Mouse (Mus musculus) lung, postnatal 0 days (tissue): ENCODE measurements at regions not wholly inside any gene's neighbourhood (a gene's known extent, or its start where the extent isn't known, plus 50 kb on each side); places are given as distances from the start of the nearest gene placed in this dataset.

Experiments
- ATAC-seq: fragments of 200-750 bp; cut with Nextera tagmentation; 2 replicates; pipeline ENCODE4 v1.8.0; 2017; ENCODE audit warnings: moderate library complexity
- DNase-seq: peaks from one replicate; pipeline ENCODE4 v3.0.0-alpha.2; 2016; ENCODE audit warnings: low spot score
- H3K27ac ChIP-seq: fragments of 300-500 bp; sonication (generic); 2 replicates; pipeline ENCODE4 v1.5.1; 2014; ENCODE audit warnings: antibody characterized with exemption, mild to moderate bottlenecking, low read length, mixed read lengths
- H3K27me3 ChIP-seq: fragments of 300-500 bp; sonication (generic); replicated peaks from 2 replicates; pipeline ENCODE4 v1.6.1; 2014; ENCODE audit warnings: low read length, mixed read lengths; ENCODE audit not compliant: insufficient read depth
- H3K36me3 ChIP-seq: fragments of 300-500 bp; sonication (generic); 2 replicates; pipeline ENCODE4 v1.6.1; 2014; ENCODE audit warnings: low read length, mixed read lengths; ENCODE audit not compliant: insufficient read depth
- H3K4me1 ChIP-seq: fragments of 300-500 bp; sonication (generic); 2 replicates; pipeline ENCODE4 v1.6.1; 2014; ENCODE audit warnings: antibody characterized with exemption, low read depth, low read length, mixed read lengths; ENCODE audit not compliant: insufficient read depth
- H3K4me2 ChIP-seq: fragments of 300-500 bp; sonication (generic); replicated peaks from 2 replicates; pipeline ENCODE4 v1.6.1; 2014; ENCODE audit warnings: low read depth, mild to moderate bottlenecking, low read length, moderate library complexity, mixed read lengths
- H3K4me3 ChIP-seq: fragments of 300-500 bp; sonication (generic); 2 replicates; pipeline ENCODE4 v1.5.1; 2014; ENCODE audit warnings: low read depth, low read length
- H3K9ac ChIP-seq: fragments of 300-500 bp; sonication (generic); replicated peaks from 2 replicates; pipeline ENCODE4 v1.6.1; 2014; ENCODE audit warnings: low read depth, mild to moderate bottlenecking
- H3K9me3 ChIP-seq: fragments of 300-500 bp; sonication (generic); 2 replicates; pipeline ENCODE4 v1.6.1; 2016; ENCODE audit warnings: low read length, mixed read lengths
- CTCF ChIP-seq: IDR thresholded peaks from 2 replicates; pipeline ENCODE4 v1.5.1; 2016; ENCODE audit warnings: antibody characterized with exemption, mild to moderate bottlenecking
- EP300 ChIP-seq: IDR thresholded peaks from 2 replicates; pipeline ENCODE4 v1.6.1; 2016; ENCODE audit warnings: antibody characterized with exemption, mild to moderate bottlenecking, control low read depth
- WGBS: fragments of 180-500 bp; shearing (Covaris S2); extraction: QIAGEN DNeasy Blood & Tissue Kit; methylation state at CpG from one replicate; pipeline ENCODE4 v1.1.7; 2014; 5-methylcytosine and 5-hydroxymethylcytosine counted together

DNA sequence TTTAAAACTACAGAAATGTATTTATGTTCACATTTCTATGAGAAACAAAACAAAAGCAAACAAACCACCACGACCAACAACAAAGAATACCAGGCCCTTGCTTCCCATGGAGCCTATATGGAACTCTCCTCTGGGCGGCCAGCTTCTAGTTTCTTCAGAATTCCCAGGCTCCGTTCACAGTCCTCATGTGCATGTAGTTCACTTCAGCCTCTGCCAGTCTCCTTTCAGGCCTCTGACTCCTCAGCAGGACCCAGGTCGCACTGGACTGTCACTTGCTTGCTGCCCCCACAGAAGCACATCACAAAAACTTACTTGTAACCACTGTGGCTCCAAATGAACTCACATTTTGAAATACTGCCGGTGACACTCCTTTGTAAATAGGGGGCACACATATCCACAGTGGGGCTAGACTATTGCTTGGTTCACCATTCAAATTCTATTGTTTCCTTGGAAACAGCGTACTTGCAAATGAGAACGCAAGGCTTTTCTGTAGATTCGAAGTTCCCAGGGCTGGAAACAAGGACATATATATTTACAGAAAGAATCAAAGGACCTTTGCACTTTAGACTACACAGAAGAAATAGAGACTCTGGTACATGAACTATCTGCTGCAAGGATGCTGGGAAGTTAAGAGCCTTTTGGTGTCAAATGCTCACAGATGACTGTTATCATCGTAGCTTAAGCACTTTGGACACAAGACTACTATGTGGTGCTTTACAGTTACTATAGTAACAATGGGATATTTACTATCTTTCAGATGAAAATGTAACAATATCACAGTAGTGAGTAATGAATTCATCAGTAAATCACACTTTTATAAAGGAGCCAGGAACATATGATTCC lies 186.4 kb upstream of the Emcn start:
- H3K9ac ChIP-seq = no peak overlapping the region
- no peak overlapping the region for H3K4me2 ChIP-seq
- H3K27me3 ChIP-seq = no peaks in the 10 kb centered on the region
- ATAC-seq (no peak), DNase-seq (no peak)
- H3K9me3 ChIP-seq = no peaks in the 10 kb centered on the region
- H3K27ac ChIP-seq = no peak overlapping the region
- no peaks in the 10 kb centered on the region for H3K36me3 ChIP-seq
- H3K4me3 ChIP-seq = no peak overlapping the region
- no peak for TF ChIP-seq EP300
- no peak for TF ChIP-seq CTCF
- H3K4me1 ChIP-seq = no peaks in the 10 kb centered on the region
- 75% methylated on average over 9 of the region's 9 CpGs for WGBS

DNA sequence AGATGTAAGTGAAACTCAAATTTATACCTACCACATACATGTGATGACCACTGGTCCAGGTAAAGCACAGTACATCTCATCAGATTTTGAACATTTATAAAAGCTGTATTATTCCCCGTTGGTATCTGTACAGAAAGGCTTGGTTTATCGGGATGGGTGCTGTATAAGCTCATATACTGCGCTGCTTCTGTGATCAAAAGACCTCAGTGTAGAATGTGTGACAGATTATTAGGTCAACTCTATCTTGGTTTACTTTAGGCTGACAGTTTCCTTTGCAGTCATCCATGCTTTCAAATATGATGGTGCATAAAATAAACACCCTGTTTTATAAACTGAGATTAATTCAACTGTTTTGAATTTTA lies 185.8 kb upstream of the Emcn start:
- Histone ChIP-seq H3K9me3 (no peaks in the 10 kb centered on the region), H3K27me3 (no peaks in the 10 kb centered on the region), H3K4me1 (no peaks in the 10 kb centered on the region), H3K9ac (no peak overlapping the region), H3K27ac (no peak overlapping the region), H3K36me3 (no peaks in the 10 kb centered on the region), H3K4me3 (no peak overlapping the region), H3K4me2 (no peak overlapping the region)
- no peak for ATAC-seq
- 50% methylated on average over 3 of the region's 3 CpGs for WGBS
- no peak for DNase-seq
- TF ChIP-seq CTCF (no peak), EP300 (no peak)

DNA sequence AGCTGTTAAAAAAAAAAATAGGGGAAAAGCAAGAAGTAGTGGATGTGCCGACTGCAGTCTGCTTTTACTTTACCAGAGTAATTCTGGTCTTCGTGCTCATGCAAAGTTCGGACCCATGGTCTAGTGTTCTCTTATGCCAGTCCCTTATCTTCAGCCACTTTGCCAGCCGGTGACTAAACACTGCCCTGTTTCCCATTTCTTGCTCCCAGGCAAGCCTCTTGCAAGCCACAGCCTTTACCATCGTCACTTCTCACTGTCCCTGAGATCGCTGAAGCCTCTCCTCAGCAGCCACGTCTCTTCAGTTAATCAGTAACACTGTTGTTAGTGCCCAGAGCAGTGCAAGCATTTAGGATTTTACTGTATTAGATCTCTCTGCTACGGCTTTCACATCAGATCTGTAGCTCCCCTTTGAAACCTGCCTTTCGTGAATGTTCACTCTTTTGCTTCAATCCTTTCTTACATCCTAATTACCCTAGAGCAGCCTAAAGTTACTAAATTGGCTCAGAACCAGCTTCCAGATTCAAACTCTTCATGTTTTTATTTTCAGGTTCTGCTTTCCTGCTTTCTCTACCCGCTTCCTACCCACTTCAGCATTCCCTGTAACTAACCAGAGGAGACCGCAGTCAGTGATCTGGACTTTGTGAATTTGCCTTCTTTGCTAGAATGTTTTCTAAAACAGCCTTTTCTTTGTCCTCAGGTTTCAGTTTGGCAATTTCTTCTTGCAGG lies 184.5 kb upstream of the Emcn start:
- WGBS = 50% methylated on average over 11 of the region's 11 CpGs
- DNase-seq (no peak), ATAC-seq (no peak)
- Histone ChIP-seq H3K4me3 (no peak overlapping the region), H3K4me2 (no peak overlapping the region), H3K4me1 (no peaks in the 10 kb centered on the region), H3K36me3 (no peaks in the 10 kb centered on the region), H3K27me3 (no peaks in the 10 kb centered on the region), H3K9ac (no peak overlapping the region), H3K9me3 (no peaks in the 10 kb centered on the region), H3K27ac (no peak overlapping the region)
- TF ChIP-seq CTCF (no peak), EP300 (no peak)

DNA sequence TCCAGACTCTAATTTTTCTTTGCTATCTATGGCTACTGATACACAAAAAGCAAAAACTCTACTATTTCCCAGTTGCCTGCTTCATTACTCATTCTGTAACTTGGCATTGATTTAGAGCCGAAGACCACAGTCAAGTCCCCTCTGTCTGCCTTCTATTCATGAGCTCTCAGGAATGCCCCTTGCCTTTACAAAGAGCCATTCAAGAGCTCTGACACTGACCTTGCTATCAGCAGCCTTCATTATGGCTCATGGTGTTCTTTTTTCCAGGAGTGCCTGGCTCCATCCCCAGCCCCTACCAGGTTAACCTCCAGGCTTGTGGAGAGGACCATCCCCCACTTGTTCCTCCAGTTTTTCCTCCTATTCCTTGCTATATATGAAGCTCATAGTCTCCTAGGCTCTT lies 151.8 kb upstream of the Emcn start:
- Histone ChIP-seq H3K4me3 (no peak overlapping the region), H3K9me3 (no peaks in the 10 kb centered on the region), H3K27me3 (no peaks in the 10 kb centered on the region), H3K4me2 (no peak overlapping the region), H3K36me3 (no peaks in the 10 kb centered on the region), H3K4me1 (no peaks in the 10 kb centered on the region), H3K9ac (no peak overlapping the region), H3K27ac (no peak overlapping the region)
- WGBS = 77% methylated on average over 1 of the region's 1 CpGs
- TF ChIP-seq EP300 (no peak), CTCF (no peak)
- DNase-seq (no peak), ATAC-seq (no peak)

- TF ChIP-seq CTCF (no peak), EP300 (no peak)
- no peaks in the 10 kb centered on the region for H3K27me3 ChIP-seq
- H3K36me3 ChIP-seq = no peaks in the 10 kb centered on the region
- no peaks in the 10 kb centered on the region for H3K4me1 ChIP-seq
- no peak overlapping the region for H3K27ac ChIP-seq
- no peak overlapping the region for H3K4me3 ChIP-seq
- no peak overlapping the region for H3K4me2 ChIP-seq
- ATAC-seq (no peak), DNase-seq (no peak)
- WGBS = 59% methylated on average over 5 of the region's 5 CpGs
- no peaks in the 10 kb centered on the region for H3K9me3 ChIP-seq
- H3K9ac ChIP-seq = no peak overlapping the region
These were observed 150.4 kb upstream of the Emcn start for GRCm38 (mm10) chr3:137190489-137190888.

- Histone ChIP-seq H3K27ac (no peak overlapping the region), H3K27me3 (no peaks in the 10 kb centered on the region), H3K4me3 (no peak overlapping the region), H3K4me1 (no peaks in the 10 kb centered on the region), H3K9ac (no peak overlapping the region), H3K9me3 (no peaks in the 10 kb centered on the region), H3K36me3 (no peaks in the 10 kb centered on the region), H3K4me2 (no peak overlapping the region)
- no peak for TF ChIP-seq CTCF
- TF ChIP-seq EP300 = no peak
- DNase-seq (no peak), ATAC-seq (no peak)
- 89% methylated on average over 4 of the region's 4 CpGs for WGBS
These were observed 149.9 kb upstream of the Emcn start for GRCm38 (mm10) chr3:137191009-137191408.
